Mouse (Mus musculus) mesoderm, embryonic 11.5 days (tissue): ENCODE measurements around the gene Gpr63.
"Not testable (repeated sequence)": the region's sequence is repeated elsewhere in the genome, so short reads cannot be mapped to it uniquely, and the experiment has no call there.

Source experiments
- DNase-seq: peaks from one replicate; pipeline ENCODE4 v3.0.0-alpha.2; 2012; ENCODE audit warnings: low read depth, low spot score

Gene Gpr63

DNA sequence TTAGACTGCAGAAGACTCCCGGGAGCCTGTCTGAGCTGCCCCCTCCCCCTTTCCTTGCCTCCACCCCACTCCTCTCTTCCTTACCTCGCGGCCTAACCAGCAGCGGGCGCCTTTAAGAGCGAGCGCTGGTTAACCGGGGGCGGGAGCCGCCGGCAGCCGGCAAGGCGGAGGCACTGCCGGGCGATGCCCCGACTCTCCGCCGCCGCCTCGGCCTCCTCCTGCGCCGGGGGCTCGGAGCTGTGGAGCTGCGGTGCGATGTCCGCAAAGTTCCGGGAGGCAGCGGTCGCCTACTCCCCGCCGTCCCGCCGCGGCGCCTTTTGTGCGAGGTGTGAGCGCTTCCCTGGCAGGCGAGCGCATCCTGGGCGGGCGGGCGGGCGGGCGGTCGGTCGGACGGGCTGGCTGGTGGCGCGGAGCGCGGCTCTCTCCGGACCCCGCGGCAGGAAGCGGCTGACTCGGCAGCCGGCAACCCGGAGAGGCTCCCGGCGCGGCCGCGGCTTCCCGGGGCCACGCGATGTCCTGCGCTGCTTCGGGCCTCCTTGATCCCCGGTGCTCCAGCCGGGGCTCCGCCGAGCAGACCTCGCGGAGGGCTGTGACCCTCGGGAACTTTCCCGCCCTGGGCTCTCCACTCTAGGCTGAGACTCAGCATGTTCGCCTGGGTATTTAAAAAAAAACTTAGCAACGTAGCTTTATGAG, at the start of gene Gpr63:
Gpr63 (plus strand) TSS at position 109 of the 693 bp plus-strand sequence.
- peak; percentile 84 for DNase-seq

DNA sequence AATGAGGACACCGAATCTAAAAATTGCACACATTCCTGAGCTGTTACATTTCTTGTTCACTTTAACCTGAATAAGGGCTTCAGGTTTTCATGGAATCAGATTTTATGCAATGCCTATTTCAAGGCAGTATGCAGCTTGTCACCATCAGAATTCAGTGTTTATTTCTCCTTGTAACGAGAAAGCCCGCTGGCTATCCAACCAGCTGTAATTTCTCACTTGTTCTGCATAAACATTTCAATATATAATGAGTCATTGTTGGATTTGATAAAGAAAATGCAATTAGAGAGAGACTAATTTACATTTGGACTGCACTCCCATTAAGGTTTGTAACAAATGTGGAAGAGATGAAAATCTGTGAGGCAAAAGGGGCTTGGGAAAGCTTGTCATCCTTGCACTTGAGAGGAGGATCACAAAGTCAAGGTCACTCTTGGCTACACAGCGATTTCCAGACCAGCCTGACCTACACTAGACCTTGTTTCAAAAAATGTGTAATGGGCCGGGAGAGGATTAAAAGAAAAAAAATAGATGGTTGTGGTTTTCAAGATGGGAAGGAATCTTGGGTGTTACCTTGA, 46.1 kb upstream of the Gpr63 start:
- DNase-seq, result no peak

DNA sequence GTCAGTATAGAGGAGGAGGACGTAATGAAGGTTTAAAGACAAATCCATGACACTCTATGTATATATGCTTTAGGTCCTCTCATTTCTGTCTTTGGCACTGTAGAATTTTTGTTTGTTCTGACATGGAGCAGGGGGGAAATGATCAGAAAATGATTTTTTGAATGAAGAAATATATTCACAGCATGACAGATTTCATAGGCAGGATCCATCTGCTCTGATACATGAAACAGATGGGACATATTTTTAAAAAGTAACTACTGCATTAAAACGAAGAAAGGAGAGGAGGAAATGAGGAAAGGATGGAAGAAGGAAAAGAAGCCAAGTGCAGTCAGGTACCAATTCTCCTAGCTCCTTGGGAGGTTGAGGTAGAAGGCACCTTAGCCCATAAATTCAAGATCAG, 41.5 kb upstream of the Gpr63 start:
- no peak for DNase-seq

DNA sequence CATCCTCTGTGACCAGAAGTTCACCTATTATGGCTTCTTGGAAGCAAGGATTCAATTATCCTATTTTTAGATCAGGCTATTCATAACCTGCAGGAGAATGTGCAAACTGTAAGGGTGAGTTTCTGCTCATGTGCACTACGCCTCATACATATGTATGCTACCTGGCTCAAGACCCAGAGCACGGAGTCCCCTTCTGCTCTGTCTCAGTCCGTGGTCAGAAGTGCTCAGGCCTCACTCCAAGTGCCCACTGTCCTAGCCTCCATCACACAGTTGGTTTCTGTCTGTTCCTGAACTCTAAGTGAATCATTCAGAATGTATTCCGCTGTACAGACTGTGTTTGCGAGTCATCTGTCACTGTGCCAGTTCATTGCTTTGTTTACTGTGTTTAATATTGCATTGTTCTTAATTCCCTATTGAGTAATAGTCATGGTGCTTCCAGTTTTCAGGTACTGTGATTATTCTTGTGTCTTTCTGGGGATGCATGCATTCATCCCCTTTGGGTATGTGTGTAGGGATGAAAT, 37.9 kb upstream of the Gpr63 start:
- DNase-seq, result no peak

DNA sequence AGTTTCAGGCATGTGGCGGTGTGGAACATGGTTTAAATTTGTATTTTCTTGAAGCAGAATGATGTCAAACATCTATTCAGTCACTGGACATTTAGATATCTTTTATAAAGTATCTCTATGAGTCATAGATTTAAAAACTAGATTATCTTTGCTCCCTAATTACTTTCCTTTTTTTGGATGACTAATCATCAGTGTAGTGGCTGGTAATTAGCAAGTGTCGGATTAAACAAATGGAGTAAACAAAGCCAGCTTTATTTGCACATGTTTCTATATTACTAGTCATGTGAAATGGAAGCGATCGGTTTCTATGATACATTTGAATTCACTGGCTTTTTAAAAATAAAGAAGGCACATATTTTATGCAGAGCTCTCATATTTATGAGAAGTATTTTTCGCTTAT, 37.3 kb upstream of the Gpr63 start:
- DNase-seq, result no peak

DNA sequence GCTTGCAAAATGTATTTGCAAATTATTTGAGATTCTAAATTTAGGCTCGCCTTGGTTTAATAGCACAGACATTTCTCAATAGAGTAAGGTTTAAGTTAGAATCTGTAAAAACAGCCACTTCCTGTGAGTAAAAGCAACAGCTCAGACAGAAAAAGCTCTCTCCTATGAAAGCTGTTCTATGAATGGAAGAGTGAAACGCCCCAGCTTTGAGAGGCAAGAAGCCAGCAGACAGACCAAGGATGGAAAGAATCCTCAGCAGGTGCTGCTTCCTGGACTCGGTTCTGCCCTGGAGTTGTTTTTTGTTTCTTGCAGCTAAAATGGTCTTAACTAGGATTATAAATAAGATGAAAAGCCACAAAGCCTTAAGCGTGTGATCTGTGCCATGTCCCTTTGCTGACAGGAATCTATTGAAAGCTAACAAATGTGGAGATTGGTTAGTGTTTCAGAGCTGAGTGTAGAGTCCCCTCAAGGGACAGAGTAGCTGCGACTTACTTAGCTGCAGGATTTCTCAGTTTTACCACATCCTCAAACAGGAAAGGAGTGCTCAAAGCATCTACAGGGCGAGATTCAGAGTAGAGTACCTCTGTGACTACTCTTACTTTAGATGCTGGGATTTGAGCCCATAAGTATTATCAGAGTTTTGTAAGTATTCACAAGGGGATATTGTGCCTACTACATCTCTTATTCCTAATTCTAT, 23.3 kb upstream of the Gpr63 start:
- DNase-seq, result no peak

DNA sequence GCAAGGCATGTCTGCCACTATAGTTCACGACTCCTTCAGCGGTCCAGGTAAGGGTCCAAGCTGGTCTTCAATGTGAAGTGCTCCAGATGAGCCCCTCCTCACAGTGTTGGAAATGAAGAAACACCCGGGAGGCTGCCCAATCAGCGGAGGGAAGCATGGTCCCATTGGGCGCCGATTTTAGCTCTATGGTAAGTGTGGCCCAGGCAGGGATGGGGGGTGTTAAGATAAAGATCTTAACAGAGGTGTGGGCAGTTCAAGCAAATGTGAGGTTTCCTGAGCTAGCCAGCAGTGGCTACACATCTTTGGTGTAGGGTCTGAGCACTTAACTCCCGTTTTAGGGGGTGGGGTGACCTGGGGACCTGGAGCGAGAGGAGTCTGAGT, 299 bp upstream of the Gpr63 start:
- DNase-seq, result no peak

DNA sequence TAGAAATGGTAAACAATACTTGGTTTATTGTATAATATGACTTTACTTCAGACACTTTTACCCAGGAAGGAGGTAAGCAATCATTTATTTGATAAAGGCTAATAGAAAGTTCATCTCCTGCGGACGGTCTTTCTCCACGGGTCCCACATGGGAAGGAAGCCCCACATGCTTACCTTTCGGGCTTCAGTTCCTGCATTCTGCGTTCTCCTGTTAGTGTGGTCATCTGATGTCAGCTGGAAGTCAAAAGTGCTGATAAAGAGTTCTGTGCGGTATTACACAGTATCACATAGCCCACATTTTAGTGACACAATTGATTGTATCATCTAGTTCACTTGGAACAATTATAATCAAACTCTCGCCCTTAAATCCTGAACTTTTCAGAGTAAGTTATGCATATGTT, 1.0 kb downstream of the Gpr63 start:
- DNase-seq, result no peak

DNA sequence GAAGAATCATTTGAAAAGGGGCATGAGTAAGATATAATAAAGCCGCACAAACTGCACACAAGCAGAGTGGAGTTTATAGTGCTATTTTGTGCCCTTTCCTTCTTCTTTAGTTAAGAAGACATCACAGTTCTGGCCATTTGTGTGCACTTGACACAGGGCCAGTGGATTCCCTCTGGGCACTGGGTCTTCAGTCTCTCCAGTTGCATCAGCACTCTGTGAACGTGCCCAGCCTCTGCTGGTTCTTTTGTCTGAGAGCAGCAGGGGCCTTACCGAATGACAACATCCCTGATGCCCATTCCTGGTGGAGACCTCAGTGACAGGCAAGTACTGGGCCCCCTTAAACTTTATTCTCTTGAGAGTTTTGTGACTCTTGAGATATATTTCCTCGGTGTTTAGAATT, 12.4 kb downstream of the Gpr63 start:
- DNase-seq, result no peak

DNA sequence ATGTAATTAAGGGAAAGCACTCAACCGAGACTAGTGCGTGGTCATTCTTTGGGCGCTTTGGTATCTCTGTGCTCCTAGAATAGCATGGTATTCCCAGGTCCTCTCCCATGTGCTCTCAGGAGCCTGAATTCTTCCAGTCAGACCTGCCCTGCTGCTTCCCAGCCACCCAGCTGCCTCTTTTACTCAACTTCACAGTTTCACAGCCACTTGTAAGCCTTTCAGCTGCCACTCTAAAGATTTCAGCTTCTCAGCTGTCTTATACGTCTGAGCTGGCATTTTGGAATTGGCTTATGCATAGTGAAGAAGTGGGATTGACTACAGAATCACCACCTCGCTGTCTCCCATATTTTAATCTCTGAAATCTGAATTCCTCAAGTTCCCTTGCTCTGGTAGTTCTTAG, 19.4 kb downstream of the Gpr63 start:
- no peak for DNase-seq

DNA sequence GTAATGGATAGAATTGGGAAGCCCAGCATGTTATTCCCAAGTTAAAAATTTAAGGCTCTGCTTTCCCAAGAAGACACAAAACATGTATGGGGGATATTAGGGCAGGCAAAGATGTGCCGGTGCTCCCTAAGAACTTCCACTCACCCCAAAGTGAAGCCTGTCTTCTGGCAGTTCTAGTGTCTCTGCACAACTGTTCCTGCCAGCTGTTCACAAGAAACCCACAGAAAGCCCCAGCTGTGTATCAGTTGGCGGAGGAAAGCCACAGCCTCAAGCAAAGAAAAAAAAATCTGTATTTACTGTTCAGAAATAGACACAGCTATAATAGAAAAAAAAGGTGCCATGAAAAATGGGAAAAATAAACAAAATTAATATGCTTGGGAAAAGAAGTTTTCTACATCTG, 25.3 kb downstream of the Gpr63 start:
- DNase-seq, result no peak

DNA sequence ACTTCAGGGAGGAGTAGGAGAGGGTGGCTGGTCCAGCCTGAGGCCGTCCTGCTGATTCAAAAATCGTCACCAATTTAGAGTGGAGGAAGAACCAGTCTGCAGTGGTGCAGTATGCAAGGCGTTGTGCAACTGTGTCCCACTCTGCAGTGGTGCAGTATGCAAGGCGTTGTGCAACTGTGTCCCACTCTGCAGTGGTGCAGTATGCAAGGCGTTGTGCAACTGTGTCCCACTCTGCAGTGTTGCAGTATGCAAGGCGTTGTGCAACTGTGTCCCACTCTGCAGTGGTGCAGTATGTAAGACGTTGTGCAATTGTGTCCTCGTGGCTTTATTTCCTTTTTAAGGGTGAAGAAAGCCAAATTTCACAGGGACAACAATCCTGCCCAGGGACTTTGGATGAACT, 43.1 kb downstream of the Gpr63 start:
- not testable (repeated sequence) for DNase-seq

DNA sequence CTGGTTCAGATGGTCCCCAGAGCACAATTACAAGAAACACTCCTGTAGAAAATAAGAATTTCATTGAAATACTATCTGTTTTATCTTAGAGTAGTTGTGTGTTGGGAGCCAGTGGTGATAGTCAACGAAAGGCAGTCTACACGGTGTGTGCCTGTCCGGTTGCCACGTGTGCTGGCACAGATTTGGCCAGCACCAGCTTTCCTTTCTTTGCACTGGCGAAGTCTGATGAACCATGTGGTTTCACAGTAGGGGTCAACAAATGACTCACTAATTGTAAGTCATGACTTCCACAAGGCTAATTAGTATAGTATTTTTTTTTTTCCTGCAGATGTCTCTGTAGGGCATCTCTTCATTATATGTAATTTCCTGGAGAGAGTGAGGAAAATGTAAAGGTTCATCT, 45.6 kb downstream of the Gpr63 start:
- DNase-seq, result no peak

DNA sequence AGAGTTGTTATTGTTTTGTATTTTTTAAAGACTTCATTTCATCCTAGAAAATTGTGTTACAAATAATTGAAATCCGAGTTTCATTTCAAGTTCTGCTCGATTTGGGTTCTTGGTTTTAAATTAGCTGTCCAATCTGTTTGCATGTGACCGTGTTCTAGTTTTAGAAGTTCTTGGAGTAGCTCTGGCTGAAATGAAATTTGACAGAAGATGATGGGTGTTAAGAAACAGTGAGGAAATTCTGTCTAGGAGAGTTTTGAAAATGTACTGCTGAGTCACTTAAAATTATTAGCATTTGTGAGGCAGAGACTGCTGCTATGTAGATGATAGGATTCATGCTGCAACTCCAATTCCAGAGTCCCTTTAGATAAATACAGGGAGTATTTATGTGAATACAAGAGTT, 46.5 kb downstream of the Gpr63 start:
- DNase-seq, result no peak

DNA sequence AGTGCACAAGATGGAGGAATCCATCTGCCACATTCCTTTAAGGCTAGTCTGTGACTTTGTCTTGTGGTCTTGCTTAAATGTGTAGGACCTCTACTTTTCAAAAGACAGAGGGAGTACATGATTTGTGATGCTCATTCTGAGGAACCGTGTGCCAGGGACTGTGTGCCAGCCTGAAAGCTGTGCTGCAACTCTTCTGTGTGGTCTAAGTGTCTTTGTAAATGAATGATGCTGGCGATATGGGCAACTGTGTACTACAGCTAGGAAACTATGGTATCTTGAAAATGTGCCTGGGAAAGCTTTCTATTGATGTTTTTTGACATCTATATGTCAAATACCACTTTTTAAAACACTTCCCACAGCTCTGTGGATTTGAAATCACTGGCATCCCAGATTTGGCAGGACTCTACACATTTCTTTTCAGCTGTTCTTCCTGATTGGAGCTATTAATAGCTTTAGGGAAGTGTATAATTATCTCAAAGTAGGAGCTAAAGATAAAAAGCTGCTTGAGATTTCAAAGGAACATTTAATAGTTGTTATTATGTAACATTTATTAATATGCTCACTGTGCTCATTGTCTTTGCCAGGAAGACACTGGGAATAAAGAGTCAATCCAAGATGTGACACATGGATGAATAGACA, 48.9 kb downstream of the Gpr63 start:
- DNase-seq, result no peak

DNA sequence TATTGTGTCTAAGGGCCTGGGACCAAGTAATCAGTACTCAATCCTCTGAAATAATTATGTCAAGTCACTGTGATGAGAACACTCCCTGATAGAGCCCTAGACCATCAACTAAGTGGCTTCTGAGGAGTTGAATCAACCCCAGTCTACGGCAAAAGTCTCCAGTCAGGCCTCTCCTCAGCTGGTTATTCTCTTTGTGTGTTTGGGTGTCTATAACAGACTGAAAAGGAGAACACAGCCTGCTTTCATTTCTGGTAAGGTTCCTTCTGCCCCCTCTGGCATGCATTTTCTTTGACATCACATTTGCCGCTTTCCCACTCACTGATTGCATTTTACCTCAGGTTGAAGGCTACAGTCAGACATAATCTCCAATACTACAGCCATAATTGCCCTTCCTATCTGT, 62.0 kb downstream of the Gpr63 start:
- DNase-seq, result no peak

DNA sequence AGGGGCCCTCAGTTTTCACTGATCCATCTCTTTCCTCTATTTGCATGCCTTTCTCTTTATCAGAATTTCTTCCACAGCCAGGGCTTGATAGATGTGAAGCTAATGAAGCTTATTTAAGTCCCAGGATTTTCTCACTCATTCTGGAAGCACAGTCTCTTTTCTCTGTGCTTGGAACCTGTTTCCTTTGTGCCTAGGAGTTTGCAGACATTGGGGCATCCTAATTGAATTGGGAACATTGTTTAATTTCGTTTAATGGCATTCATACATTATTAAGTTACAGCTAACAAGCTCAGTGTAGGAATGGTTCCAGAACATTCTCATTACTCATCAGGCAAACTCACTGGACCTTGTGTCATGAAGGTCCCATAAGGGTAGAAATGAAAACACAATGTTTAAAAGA, 62.5 kb downstream of the Gpr63 start:
- DNase-seq, result no peak

DNA sequence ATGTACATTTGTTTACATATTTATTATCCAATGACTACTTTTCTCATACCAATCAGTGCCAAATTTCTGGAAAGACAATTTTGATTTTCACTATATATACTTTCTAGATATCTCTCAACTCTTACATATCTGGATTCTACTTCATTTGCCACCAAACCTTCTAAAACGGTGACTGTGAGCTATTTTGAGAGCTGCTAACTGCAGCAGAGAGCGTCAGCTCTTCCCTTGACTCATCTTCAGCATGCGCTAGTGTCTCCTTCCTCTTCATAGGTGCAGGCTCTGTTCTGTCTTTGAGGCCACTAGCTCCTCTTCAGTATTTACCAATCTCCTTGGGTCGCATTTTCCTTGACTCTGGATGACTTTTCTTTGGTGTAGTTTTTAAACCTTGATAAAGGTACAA, 63.7 kb downstream of the Gpr63 start:
- DNase-seq, result no peak

DNA sequence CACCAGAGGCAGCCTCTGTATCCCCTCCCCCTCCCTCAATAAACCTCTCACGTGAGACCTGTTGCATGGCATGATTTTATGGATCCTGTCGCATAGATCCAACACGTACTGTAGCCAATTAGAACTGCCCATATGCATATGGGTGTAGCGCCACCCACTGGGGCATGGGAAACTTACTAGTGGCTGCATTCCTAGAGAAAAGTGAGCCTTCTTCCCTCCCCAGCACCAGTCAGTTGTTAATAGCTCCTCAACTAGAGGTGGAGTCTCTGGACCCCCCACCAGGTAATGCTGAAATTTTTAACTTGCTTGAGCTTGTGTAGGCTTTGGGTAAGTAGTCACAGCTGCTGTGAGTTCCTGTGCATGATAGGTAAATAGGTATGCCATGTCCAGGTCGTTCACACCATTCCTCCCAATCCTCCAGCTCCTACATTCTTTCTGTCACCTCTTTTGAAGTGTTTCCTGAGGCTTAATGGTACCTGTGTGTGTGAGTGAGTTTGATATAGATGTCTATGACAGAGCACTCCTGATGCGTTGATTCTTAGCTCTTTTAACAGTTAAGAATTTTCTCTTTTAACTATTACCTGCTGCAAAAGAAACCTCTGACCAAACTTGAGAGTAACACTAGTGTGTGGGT, 69.1 kb downstream of the Gpr63 start:
- DNase-seq, result peak; percentile 23

DNA sequence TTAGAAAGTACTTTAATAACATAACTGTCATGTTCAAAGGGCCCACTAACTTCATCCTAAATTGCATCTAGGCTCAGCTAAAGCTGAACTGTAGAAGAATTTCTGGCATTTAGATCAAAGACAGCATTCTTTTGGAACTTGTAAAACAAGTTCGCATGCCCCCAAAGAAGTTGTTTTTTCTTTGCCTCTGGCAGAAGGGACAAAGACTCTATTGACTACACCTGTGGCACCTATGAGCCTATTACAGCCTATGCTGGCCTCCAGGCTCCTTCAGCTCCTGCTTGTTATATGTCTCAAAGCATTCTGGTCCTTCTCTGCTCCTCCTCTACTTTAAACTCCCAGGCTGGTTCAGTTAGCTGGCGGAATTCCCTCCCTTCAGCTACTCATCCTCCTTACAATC, 69.6 kb downstream of the Gpr63 start:
- DNase-seq, result peak; percentile 9

DNA sequence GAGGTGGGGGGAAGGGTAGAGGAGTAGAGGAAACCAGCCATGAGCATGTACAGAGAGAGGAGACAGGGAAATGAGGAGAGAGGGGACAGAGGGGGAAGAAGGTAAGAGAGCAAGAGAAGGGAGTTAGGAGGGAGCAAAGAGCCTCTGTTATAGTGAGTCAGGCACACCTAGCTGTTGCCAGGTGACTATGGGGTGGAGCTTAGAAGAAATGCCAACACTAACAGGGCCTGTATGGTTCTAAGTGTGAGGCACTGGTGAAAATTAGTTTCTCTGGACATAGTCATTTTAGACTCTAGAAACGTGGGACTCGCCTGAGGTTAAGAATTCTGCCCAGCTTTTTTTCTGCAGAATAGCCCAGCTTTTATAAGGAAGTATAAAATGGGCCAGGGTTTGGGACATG, 71.1 kb downstream of the Gpr63 start:
- no peak for DNase-seq

DNA sequence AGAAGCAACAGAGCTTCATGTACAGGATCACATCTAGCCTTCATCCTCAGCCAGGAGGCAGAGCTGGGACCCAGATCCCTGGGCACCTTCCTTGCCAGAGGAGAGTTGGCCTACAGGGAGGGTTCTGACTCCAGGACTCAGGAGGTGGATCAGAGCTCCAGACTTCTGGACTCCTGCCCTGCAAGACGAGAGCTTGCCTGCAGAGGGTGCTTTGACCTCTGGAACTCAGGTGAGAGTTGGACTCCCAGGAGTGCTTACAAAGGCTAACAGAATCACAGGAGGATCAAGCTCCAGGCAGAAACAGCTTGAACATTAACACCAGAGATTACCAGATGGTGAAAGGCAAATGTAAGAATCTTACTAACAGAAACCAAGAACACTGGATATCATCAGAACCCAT, 89.3 kb downstream of the Gpr63 start:
- not testable (repeated sequence) for DNase-seq
